Mouse (Mus musculus) heart, embryonic 12.5 days (tissue): ENCODE measurements around the gene Triobp. TPM values are rescaled to one million over a fixed set of nuclear protein-coding genes. Genes with fewer than 3 reads are reported as not detected.

Experiments
- ATAC-seq: fragments of 200-750 bp; cut with Nextera tagmentation; 2 replicates; pipeline ENCODE4 v1.8.0; 2017; ENCODE audit warnings: moderate TSS enrichment, moderate library complexity; ENCODE audit not compliant: insufficient number of reproducible peaks, low FRiP score
- H3K27ac ChIP-seq: fragments of 300-500 bp; sonication (generic); 2 replicates; pipeline ENCODE4 v1.5.1; 2016; ENCODE audit warnings: mild to moderate bottlenecking, moderate library complexity; ENCODE audit not compliant: poor library complexity, severe bottlenecking
- H3K27me3 ChIP-seq: fragments of 300-500 bp; sonication (generic); replicated peaks from 2 replicates; pipeline ENCODE4 v1.6.1; 2016; ENCODE audit warnings: mild to moderate bottlenecking, moderate library complexity
- H3K36me3 ChIP-seq: fragments of 300-500 bp; sonication (generic); 2 replicates; pipeline ENCODE4 v1.6.1; 2016; ENCODE audit warnings: mild to moderate bottlenecking, moderate library complexity
- H3K4me1 ChIP-seq: fragments of 300-500 bp; sonication (generic); replicated peaks from 2 replicates; pipeline ENCODE4 v1.6.1; 2016; ENCODE audit warnings: mild to moderate bottlenecking
- H3K4me2 ChIP-seq: fragments of 300-500 bp; sonication (generic); 2 replicates; pipeline ENCODE4 v1.6.1; 2016; ENCODE audit warnings: mild to moderate bottlenecking, moderate library complexity
- H3K4me3 ChIP-seq: fragments of 300-500 bp; sonication (generic); 2 replicates; pipeline ENCODE4 v1.5.1; 2016; ENCODE audit warnings: mild to moderate bottlenecking
- H3K9ac ChIP-seq: fragments of 300-500 bp; sonication (generic); 2 replicates; pipeline ENCODE4 v1.6.1; 2016; ENCODE audit warnings: mild to moderate bottlenecking, moderate library complexity
- H3K9me3 ChIP-seq: fragments of 300-500 bp; sonication (generic); replicated peaks from 2 replicates; pipeline ENCODE4 v1.6.1; 2016; ENCODE audit warnings: mild to moderate bottlenecking, moderate library complexity
- WGBS: fragments of 180-500 bp; shearing (Covaris S2); methylation state at CpG from one replicate; pipeline ENCODE4 v1.1.7; 2016; 5-methylcytosine and 5-hydroxymethylcytosine counted together
- polyA plus RNA-seq: library from polyadenylated mRNA; unstranded; fragments of >200 nt; fragmentation: Nextera tagmentation; extraction: Ambion mirVana; gene quantifications from 2 replicates; pipeline ENCODE4 v1.2.1, GENCODE M21; 2016

The Triobp gene
- polyA plus RNA-seq, 1 experiment from 2014 or later, result 59.4 TPM

DNA sequence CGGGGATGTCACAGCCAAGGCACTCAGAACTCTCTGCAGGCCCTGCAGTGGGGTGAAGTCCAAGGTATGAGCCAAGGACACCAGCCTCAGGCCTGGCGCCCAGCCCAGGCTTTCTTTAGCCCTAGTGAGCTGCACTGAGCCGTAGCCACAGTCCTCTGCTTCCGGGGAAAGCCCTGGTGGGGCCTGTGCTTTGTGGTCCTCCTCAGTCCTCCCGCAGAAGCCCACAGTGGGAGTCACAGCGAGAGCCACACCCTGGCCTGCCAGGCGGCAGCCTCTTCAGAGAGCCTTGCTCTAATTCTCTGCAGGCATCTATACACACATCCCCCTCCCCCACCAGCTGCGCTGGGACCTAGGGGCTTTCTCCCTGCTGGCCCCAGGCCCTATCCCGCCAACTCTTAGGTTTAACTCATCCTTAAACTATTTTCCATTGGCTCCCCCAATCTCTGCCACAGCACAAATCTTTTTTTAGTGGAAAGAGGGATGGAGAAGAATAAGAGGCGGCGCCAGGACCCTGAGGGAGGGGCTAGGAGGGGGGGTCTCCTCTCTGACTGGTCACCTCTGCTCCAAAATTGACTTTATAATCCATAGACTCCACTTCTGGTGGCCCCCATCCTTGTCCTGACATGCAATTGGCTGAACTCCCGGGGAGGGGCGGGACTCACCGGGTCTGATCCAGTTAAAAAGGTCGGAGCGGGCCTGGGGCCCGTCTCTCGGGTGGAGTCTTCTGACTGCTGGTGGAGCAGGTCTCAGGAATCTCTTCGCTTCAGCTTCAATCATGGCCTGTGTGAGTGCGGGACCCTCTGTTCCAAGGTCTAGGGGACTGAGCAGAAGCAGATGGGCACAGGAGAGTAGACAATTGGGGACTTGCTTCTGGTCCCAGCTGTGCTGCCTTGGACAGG is 21.3 kb upstream of the Triobp start, which contains the start of gene Lgals1:
Gene Lgals1, plus strand, starts transcription at position 705 of the 899 bp plus-strand sequence.
- Histone ChIP-seq H3K36me3 (peaks cover 14% of the 10 kb centered on the region), H3K27me3 (no peaks in the 10 kb centered on the region), H3K4me3 (peak within 1 kb of the TSS; percentile 56), H3K9me3 (no peaks in the 10 kb centered on the region), H3K4me1 (peaks cover 40% of the 10 kb centered on the region), H3K4me2 (peak within 1 kb of the TSS; percentile 77), H3K9ac (peak within 1 kb of the TSS; percentile 76), H3K27ac (peak within 1 kb of the TSS; percentile 96)
- 5% methylated on average over 20 of the region's 20 CpGs for WGBS
- peak; percentile 81 for ATAC-seq

DNA sequence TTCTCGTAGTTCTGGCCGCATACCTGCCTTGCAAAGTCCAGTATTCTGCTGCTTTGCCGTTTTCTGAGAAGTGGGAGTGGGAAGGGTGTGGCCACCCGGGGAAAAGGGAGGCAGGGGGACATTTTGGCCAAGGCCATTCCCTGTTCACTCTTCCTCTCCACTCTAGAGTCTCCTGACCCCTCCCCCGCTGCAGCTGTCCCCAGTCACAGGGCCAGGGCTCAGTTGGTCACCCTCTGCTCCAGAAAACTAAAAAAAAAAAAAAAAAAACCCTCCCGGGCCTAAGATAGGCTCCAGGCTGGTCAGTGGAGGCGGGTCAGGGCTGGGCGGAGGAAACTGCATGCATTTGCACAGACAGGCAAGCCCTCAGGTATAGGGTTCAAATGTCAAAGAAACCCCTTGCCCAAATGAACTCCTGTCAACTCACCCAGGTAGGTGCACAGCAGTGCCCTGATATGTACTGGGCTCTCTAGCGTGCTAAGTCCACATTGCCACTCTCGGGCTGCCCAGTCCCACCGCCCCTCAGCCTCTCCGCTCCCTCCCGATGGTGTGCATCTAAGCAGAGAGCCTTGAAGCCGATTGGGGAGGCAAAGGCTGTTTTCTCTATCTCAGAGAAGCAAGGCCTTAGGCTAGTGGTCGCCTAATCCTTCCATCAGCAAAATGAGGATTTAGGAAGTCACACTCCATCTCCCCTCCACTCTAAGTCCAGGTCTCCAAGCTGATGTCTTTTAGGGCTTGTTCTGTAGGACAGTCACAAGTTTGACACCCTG is 20.3 kb upstream of the Triobp start:
- peak overlapping the region; percentile 96 for H3K27ac ChIP-seq
- H3K27me3 ChIP-seq, result no peaks in the 10 kb centered on the region
- H3K4me2 ChIP-seq, result peak overlapping the region; percentile 77
- WGBS, result 13% methylated on average over 15 of the region's 15 CpGs
- peaks cover 42% of the 10 kb centered on the region for H3K4me1 ChIP-seq
- peak overlapping the region; percentile 56 for H3K4me3 ChIP-seq
- ATAC-seq, result no peak
- peak overlapping the region; percentile 76 for H3K9ac ChIP-seq
- peaks cover 14% of the 10 kb centered on the region for H3K36me3 ChIP-seq
- no peaks in the 10 kb centered on the region for H3K9me3 ChIP-seq

DNA sequence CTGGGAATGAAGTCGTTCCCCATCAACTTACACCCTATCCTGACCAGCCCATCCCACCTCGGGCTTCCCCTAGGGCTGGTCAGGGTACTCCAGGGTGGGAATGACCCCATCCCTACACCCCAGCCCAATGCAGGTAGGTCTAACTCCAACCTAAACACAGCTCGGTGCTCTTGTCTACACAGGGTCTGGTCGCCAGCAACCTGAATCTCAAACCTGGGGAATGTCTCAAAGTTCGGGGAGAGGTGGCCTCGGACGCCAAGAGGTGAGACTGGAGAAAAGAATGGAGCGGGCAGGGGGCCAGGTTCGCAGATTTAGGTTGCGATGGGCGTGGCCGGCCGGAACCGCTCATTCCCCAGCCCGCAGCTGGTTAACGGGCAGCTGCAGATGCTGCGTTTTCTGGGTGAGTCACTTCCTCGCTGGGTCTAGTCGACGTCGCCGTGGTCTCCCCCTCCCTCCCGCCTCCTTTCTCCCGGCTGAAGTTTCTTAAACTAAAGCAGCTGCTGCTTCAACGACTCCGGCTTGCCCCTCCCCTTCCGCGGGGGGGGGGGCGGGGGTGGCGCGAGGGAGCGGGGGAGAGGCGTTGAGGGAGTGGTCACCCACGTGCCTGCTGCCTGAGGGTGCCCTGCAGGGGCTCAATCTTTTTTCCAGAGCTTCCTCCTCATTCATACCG is 19.6 kb upstream of the Triobp start:
- no peaks in the 10 kb centered on the region for H3K27me3 ChIP-seq
- WGBS, result under 1% methylated on average over 32 of the region's 35 CpGs
- peaks cover 14% of the 10 kb centered on the region for H3K36me3 ChIP-seq
- peak overlapping the region; percentile 76 for H3K9ac ChIP-seq
- H3K27ac ChIP-seq, result peak overlapping the region; percentile 96
- H3K4me2 ChIP-seq, result peak overlapping the region; percentile 77
- peak overlapping the region; percentile 56 for H3K4me3 ChIP-seq
- no peaks in the 10 kb centered on the region for H3K9me3 ChIP-seq
- ATAC-seq, result peak; percentile 61
- H3K4me1 ChIP-seq, result peaks cover 42% of the 10 kb centered on the region

DNA sequence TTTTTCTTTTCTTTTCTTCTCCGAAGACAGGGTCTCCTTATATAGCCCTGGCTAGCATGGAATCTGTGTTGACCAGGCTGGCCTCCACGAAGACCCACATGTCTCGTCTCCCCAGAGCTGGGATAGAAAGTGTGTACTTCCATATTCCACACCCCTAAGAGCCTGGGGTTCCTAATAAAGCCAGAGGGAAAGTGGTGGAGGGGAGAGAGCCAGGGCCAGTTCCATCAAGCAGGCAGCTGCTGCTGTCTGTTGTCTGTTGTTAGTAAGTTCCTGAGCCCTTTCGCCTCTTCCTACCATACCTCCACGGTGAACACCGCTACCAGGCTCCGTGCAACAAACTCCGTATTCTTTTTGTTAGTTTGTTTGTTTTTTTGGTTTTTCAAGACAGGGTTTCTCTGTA is 19.0 kb upstream of the Triobp start:
- peak overlapping the region; percentile 77 for H3K4me2 ChIP-seq
- peak overlapping the region; percentile 76 for H3K9ac ChIP-seq
- H3K4me3 ChIP-seq, result peak overlapping the region; percentile 56
- no peaks in the 10 kb centered on the region for H3K27me3 ChIP-seq
- peaks cover 42% of the 10 kb centered on the region for H3K4me1 ChIP-seq
- H3K9me3 ChIP-seq, result no peaks in the 10 kb centered on the region
- ATAC-seq, result no peak
- peaks cover 14% of the 10 kb centered on the region for H3K36me3 ChIP-seq
- WGBS, result 54% methylated on average over 8 of the region's 8 CpGs
- H3K27ac ChIP-seq, result peak overlapping the region; percentile 96

DNA sequence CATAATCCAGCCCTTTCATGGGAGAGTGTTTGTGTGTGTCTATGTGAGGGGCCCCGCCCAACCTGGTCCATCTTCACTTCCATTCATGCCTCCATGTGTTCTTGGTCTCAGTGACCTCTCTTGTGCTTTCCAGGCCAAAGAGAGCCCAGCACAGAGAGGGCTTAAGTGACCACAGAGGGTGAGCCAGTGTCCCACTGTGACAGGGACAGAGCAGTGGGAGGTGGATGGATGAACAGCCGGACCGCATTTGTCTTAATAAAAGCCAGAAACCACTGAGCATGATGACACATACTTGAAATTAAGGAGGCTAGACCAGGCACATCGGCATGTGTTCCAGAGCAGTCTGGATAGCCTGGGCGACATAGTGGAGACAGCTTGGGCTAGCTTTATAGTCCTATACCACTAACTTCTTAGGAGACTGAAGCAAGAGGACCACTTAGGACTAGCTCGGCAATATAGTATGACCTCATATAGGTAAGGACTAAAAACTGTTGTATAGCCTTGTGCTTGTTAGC is 17.3 kb upstream of the Triobp start:
- Histone ChIP-seq H3K9ac (no peak overlapping the region), H3K27ac (no peak overlapping the region), H3K27me3 (no peaks in the 10 kb centered on the region), H3K4me2 (no peak overlapping the region), H3K9me3 (no peaks in the 10 kb centered on the region), H3K4me3 (no peak overlapping the region), H3K36me3 (peaks cover 14% of the 10 kb centered on the region), H3K4me1 (peaks cover 38% of the 10 kb centered on the region)
- ATAC-seq, result no peak
- WGBS, result 89% methylated on average over 6 of the region's 6 CpGs

DNA sequence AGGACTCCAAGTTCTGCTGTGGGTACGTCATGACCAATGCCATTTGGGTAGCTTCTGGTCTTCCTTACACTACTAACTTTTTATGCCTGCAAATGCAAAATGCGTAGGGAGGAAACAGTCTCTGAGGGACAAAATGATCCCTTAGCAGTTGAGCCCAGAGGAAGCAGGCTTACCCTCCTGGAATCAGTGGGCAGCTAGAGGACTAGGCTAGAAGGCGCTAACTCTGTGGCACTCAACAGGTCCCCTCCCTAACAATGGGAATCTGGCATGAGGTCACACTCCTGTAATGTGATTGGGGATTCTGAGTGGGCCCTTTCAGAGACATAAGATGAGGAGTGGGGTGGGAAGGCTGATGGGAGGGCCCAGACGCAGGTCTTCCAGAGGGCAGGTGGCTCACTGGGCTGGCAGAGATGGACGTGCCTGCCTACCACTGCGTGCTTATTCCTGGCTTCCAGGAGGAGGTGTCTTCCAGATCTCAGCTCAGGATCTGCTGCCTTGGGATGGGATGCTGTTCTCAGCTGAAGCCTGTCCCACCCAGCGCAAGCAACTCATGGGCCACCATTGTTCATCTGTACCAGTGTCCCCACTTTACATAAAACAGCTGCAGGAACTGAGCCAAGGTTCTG is 16.6 kb upstream of the Triobp start:
- H3K27ac ChIP-seq, result peak overlapping the region; percentile 18; the same call in 1 of the 2 replicates
- 74% methylated on average over 7 of the region's 7 CpGs for WGBS
- no peaks in the 10 kb centered on the region for H3K27me3 ChIP-seq
- H3K4me3 ChIP-seq, result no peak overlapping the region
- peaks cover 37% of the 10 kb centered on the region for H3K4me1 ChIP-seq
- no peak overlapping the region for H3K9ac ChIP-seq
- no peaks in the 10 kb centered on the region for H3K9me3 ChIP-seq
- H3K36me3 ChIP-seq, result peaks cover 14% of the 10 kb centered on the region
- ATAC-seq, result no peak
- no peak overlapping the region for H3K4me2 ChIP-seq

DNA sequence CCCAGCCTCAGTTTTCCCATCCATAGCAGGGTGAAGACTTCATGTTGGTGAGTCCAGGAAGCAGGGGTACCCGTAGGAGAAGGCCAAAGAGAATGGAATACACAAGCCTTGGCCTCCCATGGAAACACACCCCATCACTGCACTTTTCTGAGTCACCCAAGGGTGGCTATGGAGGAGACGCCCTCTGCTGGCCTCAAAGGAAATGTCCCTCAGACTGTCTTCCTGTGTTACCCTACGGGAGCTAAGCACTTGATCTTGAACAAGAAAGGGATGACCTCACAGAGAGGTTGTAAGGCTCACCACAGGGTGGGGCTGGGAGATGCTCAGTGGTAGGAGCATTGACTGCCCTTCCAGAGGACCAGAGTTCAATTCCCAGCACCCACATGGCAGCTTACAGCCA is 15.9 kb upstream of the Triobp start:
- Histone ChIP-seq H3K27me3 (no peaks in the 10 kb centered on the region), H3K27ac (peak overlapping the region; percentile 18; the same call in 1 of the 2 replicates), H3K9ac (no peak overlapping the region), H3K9me3 (no peaks in the 10 kb centered on the region), H3K4me3 (no peak overlapping the region), H3K36me3 (peaks cover 18% of the 10 kb centered on the region), H3K4me2 (no peak overlapping the region), H3K4me1 (peaks cover 37% of the 10 kb centered on the region)
- 18% methylated on average over 3 of the region's 3 CpGs for WGBS
- no peak for ATAC-seq

DNA sequence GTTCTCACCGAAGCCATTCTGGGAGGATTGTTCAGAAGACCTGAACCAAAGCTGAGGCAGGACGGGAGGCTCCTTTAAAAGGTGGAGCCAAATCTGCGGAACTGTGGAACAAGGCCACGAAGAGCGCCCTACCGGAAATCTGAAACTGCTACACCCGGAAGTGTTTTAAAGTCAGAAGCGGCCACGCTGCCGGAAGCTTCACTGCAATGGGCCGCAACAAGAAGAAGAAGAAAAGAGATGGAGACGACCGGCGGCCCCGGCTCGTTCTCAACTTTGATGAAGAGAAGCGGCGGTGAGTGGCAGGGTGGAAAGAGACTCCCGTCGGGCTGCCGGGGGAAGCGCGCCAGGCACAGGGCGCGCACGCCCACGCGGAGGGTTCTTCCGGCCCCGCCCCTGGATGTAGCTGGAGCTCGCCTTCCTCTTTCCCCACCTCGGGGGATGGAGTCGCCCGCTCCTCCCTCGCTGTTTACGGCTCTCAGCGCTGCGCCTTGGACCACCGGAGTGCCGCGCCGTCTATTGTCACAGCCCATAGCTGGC is 12.7 kb upstream of the Triobp start, which contains the start of gene Nol12:
Gene Nol12, plus strand, starts transcription at position 150 of the 537 bp plus-strand sequence.
- Histone ChIP-seq H3K4me3 (peak within 1 kb of the TSS; percentile 65), H3K27ac (peak within 1 kb of the TSS; percentile 70), H3K9ac (peak within 1 kb of the TSS; percentile 83), H3K4me2 (peak within 1 kb of the TSS; percentile 84), H3K27me3 (no peaks in the 10 kb centered on the region), H3K9me3 (no peaks in the 10 kb centered on the region), H3K36me3 (peaks cover 43% of the 10 kb centered on the region), H3K4me1 (peaks cover 24% of the 10 kb centered on the region)
- ATAC-seq, result peak; percentile 85
- WGBS, result under 1% methylated on average over 42 of the region's 42 CpGs

DNA sequence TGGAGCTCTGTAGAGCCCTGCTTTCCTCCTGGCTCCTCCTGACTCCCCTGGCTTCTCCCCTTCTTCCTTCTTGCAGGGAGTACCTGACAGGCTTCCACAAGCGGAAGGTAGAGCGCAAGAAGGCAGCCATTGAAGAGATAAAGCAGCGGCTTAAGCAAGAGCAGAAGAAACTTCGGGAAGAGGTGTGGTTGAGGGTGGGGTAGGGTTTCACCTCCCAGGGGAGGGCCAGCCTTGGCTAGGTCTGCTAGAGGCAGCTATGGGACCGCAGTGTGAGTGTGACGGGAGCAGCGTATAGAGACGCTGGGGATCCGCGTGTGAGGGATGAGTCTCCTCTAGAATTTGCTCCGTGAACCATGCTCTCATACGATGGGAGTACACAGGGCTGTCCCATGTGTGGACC is 11.1 kb upstream of the Triobp start:
- WGBS, result 80% methylated on average over 12 of the region's 12 CpGs
- no peaks in the 10 kb centered on the region for H3K9me3 ChIP-seq
- H3K27me3 ChIP-seq, result no peaks in the 10 kb centered on the region
- H3K4me1 ChIP-seq, result peaks cover 17% of the 10 kb centered on the region
- no peak for ATAC-seq
- H3K4me2 ChIP-seq, result peak overlapping the region; percentile 84
- H3K4me3 ChIP-seq, result no peak overlapping the region
- no peak overlapping the region for H3K9ac ChIP-seq
- H3K36me3 ChIP-seq, result peaks cover 53% of the 10 kb centered on the region
- no peak overlapping the region for H3K27ac ChIP-seq

DNA sequence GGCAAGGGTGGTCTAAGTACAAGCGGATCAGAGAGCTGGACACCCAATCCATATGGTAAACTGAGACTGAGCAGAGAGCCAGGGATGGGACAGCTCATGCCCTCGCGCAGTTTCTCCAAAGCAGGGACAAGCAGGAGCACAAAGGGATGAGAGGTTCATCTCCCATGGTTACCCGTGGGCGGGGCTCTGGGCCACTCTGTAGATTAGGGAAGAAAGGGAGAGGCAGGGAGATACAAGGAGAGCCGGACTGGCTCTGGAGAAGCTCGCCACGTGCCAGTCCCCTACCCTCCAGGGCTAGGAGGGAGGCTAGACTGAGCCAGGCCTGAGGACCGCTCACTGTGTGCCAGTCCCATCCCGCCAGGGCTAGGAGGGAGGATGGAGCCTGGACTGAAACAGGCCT is 10.2 kb upstream of the Triobp start:
- 88% methylated on average over 10 of the region's 10 CpGs for WGBS

More for the DNA sequence above, 10.2 kb upstream of the Triobp start:
- no peaks in the 10 kb centered on the region for H3K9me3 ChIP-seq
- no peaks in the 10 kb centered on the region for H3K27me3 ChIP-seq
- H3K4me2 ChIP-seq, result no peak overlapping the region
- no peak overlapping the region for H3K4me3 ChIP-seq
- H3K9ac ChIP-seq, result 0 out of 2 replicates have a peak overlapping the region, but pooled peaks have one; percentile 3
- ATAC-seq, result no peak
- peaks cover 16% of the 10 kb centered on the region for H3K4me1 ChIP-seq
- peaks cover 58% of the 10 kb centered on the region for H3K36me3 ChIP-seq
- H3K27ac ChIP-seq, result no peak overlapping the region
